Mouse (Mus musculus) mouse trophoblast stem cell (cell line): ENCODE results near the gene Tnp2.

Experiments used
- in situ Hi-C, 2 experiments: fragments of 300-500 bp; cut with MseI, MboI; formaldehyde crosslinking; loops; 2 replicates in 1 of 2; 3 replicates in 1 of 2; pipeline ENCODE4 v1.15.1; 2025

Tnp2 gene

GRCm38 (mm10) chr16:10788866-10789265 is 406 bp upstream of the Tnp2 start:
- in situ Hi-C loops = loop anchor here in 1 of 2 experiments (10.0 kb wide), 1 partner anchor 214 kb away; no protein-coding TSS in a partner anchor

- in situ Hi-C loops = loop anchor here in 1 of 2 experiments (10.0 kb wide), 1 partner anchor 213 kb away; no protein-coding TSS in a partner anchor
Measured at GRCm38 (mm10) chr16:10787548-10788058, 857 bp downstream of the Tnp2 start.

GRCm38 (mm10) chr16:10786782-10787547 is 1.5 kb downstream of the Tnp2 start:
- in situ Hi-C loops = loop anchor here in 1 of 2 experiments (10.0 kb wide), 1 partner anchor 212 kb away; no protein-coding TSS in a partner anchor

- in situ Hi-C loops = loop anchor here in 1 of 2 experiments (10.0 kb wide), 1 partner anchor 211 kb away; no protein-coding TSS in a partner anchor
Measured at GRCm38 (mm10) chr16:10786288-10786687, 2.2 kb downstream of the Tnp2 start.

- in situ Hi-C loops = loop anchor here in 1 of 2 experiments (10.0 kb wide), 1 partner anchor 211 kb away; no protein-coding TSS in a partner anchor
Measured at GRCm38 (mm10) chr16:10785371-10786231, 2.9 kb downstream of the Tnp2 start, which contains the start of gene Socs1. Gene Socs1, minus strand, starts transcription at chr16:10785536.

GRCm38 (mm10) chr16:10784793-10785370 is 3.6 kb downstream of the Tnp2 start:
- in situ Hi-C loops = loop anchor here in 1 of 2 experiments (10.0 kb wide), 1 partner anchor 210 kb away; no protein-coding TSS in a partner anchor

GRCm38 (mm10) chr16:10783883-10784792 is 4.3 kb downstream of the Tnp2 start:
- in situ Hi-C loops = loop anchor here in 1 of 2 experiments (10.0 kb wide), 1 partner anchor 209 kb away; no protein-coding TSS in a partner anchor

GRCm38 (mm10) chr16:10783451-10783850 is 5.0 kb downstream of the Tnp2 start:
- in situ Hi-C loops = loop anchor here in 1 of 2 experiments (10.0 kb wide), 1 partner anchor 209 kb away; no protein-coding TSS in a partner anchor

- in situ Hi-C loops = loop anchor here in 1 of 2 experiments (10.0 kb wide), 1 partner anchor 208 kb away; no protein-coding TSS in a partner anchor
Measured at GRCm38 (mm10) chr16:10783152-10783434, 5.4 kb downstream of the Tnp2 start.

- in situ Hi-C loops = loop anchor here in 1 of 2 experiments (10.0 kb wide), 1 partner anchor 208 kb away; no protein-coding TSS in a partner anchor
Measured at GRCm38 (mm10) chr16:10782377-10783151, 5.9 kb downstream of the Tnp2 start.

GRCm38 (mm10) chr16:10781862-10782371 is 6.5 kb downstream of the Tnp2 start:
- in situ Hi-C loops = loop anchor here in 1 of 2 experiments (10.0 kb wide), 1 partner anchor 207 kb away; no protein-coding TSS in a partner anchor

- in situ Hi-C loops = loop anchor here in 1 of 2 experiments (10.0 kb wide), 1 partner anchor 206 kb away; no protein-coding TSS in a partner anchor
Measured at GRCm38 (mm10) chr16:10780631-10781120, 7.8 kb downstream of the Tnp2 start.

- in situ Hi-C loops = no loop called here
Measured at GRCm38 (mm10) chr16:10777579-10778160, 10.8 kb downstream of the Tnp2 start.

GRCm38 (mm10) chr16:10776322-10776721 is 12.1 kb downstream of the Tnp2 start:
- in situ Hi-C loops = no loop called here

- in situ Hi-C loops = no loop called here
Measured at GRCm38 (mm10) chr16:10774726-10775125, 13.7 kb downstream of the Tnp2 start.

GRCm38 (mm10) chr16:10773543-10773942 is 14.9 kb downstream of the Tnp2 start:
- in situ Hi-C loops = no loop called here

GRCm38 (mm10) chr16:10771769-10772510 is 16.5 kb downstream of the Tnp2 start:
- in situ Hi-C loops = no loop called here
